Mouse (Mus musculus) brain, embryonic 14.5 days (tissue): ENCODE data around the gene Slc39a11.

Experiments used
- CTCF ChIP-seq: fragments of 200-500 bp; IDR thresholded peaks from 2 replicates; pipeline ENCODE4 v1.5.1; 2012; ENCODE audit warnings: inconsistent platforms, mild to moderate bottlenecking, moderate library complexity, borderline replicate concordance; ENCODE audit not compliant: insufficient read depth, insufficient read length; ENCODE audit errors: extremely low read depth
- POLR2A ChIP-seq: fragments of 200-500 bp; IDR thresholded peaks from 2 replicates; pipeline ENCODE4 v1.6.1; 2012; ENCODE audit warnings: mild to moderate bottlenecking, inconsistent platforms, borderline replicate concordance; ENCODE audit not compliant: poor library complexity, insufficient read depth, insufficient read length, severe bottlenecking; ENCODE audit errors: extremely low read depth

- TF ChIP-seq CTCF = no peak
- peak; percentile 62 for TF ChIP-seq POLR2A
Measured at GRCm38 (mm10) chr11:113683957-113684706, 34.3 kb upstream of the Slc39a11 start, which contains the start of the genes Fam104a and D11Wsu47e.
